Mouse (Mus musculus) T-cell, adult 2 months (primary cell): ENCODE data around the gene Ccnjl.
A peak's percentile ranks its signal among the peaks of the same experiment; 100 is the strongest.

Experiments
- DNase-seq: peaks from one replicate; pipeline ENCODE4 v3.0.0; 2022; ENCODE audit warnings: low spot score

Gene Ccnjl

DNA sequence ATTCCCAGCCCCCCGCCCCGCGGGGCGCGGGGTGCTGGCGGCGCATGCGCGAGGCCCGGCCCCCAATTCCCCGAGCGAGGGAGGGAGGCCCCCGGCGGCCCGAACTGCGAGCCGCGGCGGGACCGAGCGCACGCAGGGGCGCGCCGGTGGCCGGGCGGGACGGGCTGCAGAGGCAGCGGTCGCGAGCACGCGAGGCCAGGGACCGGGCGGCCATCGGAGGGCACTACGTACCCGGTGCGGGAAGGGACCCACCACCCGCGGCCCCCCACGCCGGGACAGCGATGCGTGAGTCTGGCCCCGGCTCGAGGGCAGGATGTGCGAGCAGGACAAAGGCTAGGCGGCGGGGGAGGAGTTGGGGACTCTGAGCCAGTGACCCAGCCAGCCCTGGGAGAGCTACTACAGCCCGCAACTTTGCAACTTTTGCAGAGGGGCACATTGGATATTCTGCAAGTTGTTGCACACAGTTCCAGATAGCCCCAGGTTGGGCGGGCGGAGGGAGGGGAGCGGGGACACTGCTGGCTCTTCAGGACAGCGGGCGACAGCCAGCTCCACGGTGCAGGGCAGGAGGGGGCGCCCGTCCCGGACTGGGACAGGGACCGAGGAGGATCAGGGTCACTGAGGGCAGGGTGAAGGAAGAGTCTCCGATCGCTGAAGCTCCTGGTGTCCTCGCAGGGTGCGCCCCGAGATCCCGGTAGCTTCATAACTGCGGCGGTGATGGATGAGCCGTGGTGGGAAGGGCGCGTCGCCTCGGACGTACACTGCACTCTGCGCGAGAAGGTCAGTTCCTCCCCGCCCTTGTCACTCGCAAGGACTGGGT, at the start of gene Ccnjl:
Gene Ccnjl (plus strand): TSS at position 102 of the 817 bp plus-strand sequence.
- peak; percentile 15 for DNase-seq

DNA sequence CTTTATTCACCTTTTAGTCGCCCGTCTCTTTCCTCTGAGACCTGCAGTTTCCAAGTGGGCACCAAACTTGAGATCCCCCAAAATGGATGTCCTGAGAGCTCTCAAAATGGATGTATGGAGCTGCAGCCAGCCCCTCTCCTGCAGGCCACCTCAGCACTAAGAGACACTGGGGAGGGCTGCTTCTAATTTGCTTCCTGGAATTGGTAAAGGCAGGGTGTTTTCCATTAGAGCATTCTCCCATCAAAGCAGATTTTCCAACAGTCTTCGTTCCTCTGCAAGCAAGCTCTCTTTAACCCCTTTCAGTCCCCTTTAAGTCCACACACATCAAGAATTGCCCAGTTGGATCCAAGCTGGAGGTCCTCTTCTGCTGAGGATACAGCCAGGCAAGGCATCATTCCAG, 49.2 kb upstream of the Ccnjl start:
- no peak for DNase-seq

- DNase-seq = no peak
These were observed 48.0 kb upstream of the Ccnjl start for GRCm38 (mm10) chr11:43480561-43480960.

GRCm38 (mm10) chr11:43481672-43482522, 46.7 kb upstream of the Ccnjl start:
- DNase-seq = no peak

DNA sequence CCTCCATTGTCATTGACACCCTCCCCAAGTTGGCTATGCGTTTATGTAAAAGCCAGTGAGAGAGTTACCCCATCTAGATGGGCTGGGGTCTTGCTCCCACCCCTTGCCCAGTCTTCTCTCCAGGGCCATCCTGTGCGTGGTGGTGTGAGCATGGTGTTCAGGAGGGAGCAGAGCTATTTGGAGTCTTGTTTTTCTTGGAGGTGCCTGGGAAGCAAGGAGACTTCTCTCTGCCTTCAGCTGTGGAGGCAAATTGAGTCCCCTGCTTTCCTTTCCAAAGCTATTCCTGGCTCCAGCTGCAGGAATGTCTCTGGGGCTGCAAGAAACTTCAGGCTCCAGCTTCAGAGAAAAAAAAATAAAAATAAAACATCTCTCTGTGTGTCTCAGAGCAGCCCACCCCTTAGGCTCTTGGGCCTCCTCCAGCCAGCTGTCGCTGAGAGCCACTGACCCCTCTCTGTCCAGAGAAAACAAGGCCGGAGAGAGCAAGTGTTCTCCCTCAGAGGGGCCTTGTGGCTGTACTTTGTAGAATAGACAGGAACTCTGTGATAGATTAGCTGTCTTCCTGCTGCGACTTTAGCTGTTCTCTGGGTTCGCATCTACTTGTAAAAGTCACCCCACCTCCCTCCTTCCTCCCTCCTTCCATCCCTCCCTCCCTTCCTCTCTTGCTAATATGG, 45.3 kb upstream of the Ccnjl start:
- DNase-seq = no peak

GRCm38 (mm10) chr11:43484057-43484456, 44.5 kb upstream of the Ccnjl start:
- no peak for DNase-seq

GRCm38 (mm10) chr11:43484652-43485051, 43.9 kb upstream of the Ccnjl start:
- DNase-seq = no peak

- DNase-seq = no peak
These were observed 42.7 kb upstream of the Ccnjl start for GRCm38 (mm10) chr11:43485855-43486254.

GRCm38 (mm10) chr11:43492663-43493062, 35.9 kb upstream of the Ccnjl start:
- peak; percentile 56 for DNase-seq

DNA sequence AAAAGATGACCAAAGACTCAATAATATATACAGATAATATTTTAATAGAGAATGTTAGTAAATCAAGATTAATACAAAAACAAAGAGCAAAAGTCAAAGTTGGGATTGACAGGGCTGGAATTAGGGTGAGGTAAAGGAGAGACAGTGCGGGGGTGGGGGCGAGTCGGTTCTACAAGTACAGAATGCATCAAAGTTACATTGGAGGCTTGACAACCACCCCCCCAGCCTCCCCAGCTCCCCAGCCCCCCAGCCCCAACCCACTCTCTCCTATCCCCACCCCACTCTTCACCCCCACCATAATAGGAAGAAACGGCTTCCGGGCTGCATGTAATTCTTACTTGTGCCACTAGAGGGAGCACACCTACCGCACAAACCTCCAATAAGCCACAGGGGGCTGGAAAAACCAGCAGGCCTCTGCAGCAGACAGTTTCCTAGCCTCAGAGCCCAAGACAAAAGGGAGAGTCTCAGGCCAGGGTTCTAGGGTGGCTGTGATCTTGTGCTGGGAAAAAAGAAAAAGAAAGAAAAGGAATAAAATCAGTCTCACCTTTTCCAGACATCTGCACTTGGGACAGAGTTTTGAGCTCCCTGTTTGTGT, 34.7 kb upstream of the Ccnjl start:
- peak; percentile 55 for DNase-seq

DNA sequence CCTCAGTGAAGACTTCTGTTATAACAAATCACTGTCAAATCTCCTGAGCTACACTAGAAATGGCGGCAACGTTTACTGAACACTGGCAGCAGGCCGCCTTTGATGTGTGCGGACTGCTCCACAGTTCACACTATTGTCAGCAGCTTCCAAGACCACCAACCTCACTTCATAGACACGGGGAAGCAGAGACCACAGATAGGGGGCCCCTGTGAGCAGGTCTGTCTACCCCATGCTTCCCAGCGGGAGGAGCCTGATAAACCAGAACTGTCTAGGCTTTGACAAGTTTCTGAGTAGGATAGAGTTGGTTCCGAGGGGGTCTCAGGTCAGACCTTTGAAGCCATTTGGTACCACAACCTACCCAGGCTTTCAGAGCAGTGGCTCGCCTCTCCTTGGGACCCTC, 33.5 kb upstream of the Ccnjl start:
- no peak for DNase-seq

GRCm38 (mm10) chr11:43495532-43495931, 33.1 kb upstream of the Ccnjl start:
- no peak for DNase-seq

GRCm38 (mm10) chr11:43501256-43501655, 27.3 kb upstream of the Ccnjl start:
- no peak for DNase-seq

DNA sequence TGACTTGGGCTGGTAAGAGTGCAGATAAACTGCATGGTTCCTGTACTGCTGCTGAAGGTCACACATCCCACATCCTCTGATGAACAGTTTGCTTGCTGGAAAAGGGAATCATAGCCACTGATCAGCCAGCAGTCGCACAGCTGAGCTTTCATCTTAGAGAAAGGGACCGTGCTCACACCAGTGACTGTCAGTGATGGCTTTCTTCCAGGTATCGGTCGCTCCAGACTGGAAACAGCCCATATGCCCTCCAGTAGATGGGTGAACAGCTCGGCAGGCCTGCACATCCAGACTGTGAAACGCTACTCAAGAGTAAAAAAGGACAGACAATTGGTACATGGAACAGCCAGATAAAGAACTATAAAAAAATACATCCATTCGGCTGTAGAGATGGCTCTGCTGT, 23.4 kb upstream of the Ccnjl start:
- no peak for DNase-seq

DNA sequence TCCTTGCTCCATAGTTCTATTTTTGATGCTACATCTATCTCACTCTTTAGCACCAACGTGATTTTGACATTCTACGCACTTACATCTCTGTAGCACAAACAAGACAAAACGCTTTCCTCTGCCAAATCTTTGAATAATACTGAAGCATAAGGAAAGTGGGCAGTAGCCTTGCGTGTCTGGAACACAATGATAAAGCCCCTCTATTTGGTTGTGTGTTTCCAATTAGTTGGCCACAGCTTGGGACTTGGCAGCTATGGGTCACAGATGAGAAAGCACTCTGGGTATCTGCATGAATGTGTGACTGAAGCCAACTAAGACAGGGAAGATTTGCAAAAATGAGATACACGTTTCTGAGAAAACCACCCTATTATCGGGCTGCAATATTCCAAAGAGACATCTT, 20.6 kb upstream of the Ccnjl start:
- DNase-seq = no peak

- DNase-seq = no peak
These were observed 18.7 kb upstream of the Ccnjl start for GRCm38 (mm10) chr11:43509878-43510277.

DNA sequence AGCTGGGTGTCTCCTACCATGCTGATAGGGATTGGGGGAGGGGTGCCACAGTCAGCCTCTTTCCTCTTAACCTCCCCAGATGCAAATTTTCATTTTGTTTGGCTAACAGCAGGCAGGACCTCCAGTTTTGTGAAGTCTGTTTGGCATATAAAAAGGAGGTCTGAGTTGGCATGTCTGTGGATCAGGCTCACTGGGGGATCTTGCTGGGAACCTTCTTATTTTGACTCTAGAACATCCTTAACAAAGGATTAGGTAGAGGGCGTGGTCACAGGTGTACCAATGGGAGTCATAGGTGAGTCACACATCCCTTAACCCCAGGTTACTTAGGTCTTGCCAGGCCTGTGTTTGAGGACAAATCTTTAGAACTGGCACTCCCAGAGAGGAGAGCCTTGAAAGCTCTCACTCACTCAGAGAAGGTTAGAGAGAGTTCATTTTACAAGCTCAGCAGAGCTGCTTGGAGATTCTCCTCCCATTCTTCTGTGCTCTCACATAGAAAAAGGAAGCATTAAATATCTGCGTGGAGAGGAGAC, 15.9 kb upstream of the Ccnjl start:
- DNase-seq = no peak

GRCm38 (mm10) chr11:43516344-43517021, 12.1 kb upstream of the Ccnjl start:
- no peak for DNase-seq

DNA sequence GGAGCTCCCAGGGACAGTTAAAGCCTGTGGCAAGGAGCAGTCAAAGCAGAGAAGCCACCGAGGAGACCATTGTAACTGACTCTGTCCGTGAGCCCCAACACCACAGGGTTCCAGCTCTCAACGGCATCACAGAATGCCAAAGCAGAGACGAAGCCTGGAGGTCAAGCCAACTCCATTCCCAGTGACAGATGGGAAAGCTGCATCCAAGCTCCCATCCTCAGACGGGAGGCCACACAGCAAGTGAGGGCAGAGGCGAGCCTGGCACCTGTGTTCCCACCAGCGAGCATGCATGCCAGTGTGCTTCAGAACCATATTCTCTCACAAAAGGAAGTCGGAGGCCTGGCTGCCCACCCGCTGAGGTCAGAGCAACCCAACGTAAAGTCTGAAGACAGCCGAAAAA, 10.9 kb upstream of the Ccnjl start:
- no peak for DNase-seq

GRCm38 (mm10) chr11:43518086-43518485, 10.5 kb upstream of the Ccnjl start:
- DNase-seq = no peak

GRCm38 (mm10) chr11:43518821-43519220, 9.8 kb upstream of the Ccnjl start:
- no peak for DNase-seq
